Mouse (Mus musculus) midbrain, embryonic 12.5 days (tissue): ENCODE data around the gene Arid3b. TPM values are rescaled to one million over a fixed set of nuclear protein-coding genes. Genes with fewer than 3 reads are reported as not detected.

Experiments
- ATAC-seq: fragments of 200-750 bp; cut with Nextera tagmentation; 2 replicates; pipeline ENCODE4 v1.8.0; 2017; ENCODE audit warnings: low read depth, moderate TSS enrichment, moderate library complexity; ENCODE audit not compliant: low FRiP score
- H3K27ac ChIP-seq: fragments of 300-500 bp; sonication (generic); replicated peaks from 2 replicates; pipeline ENCODE4 v1.5.1; 2016; ENCODE audit warnings: mild to moderate bottlenecking
- H3K27me3 ChIP-seq: fragments of 300-500 bp; sonication (generic); 2 replicates; pipeline ENCODE4 v1.6.1; 2016; ENCODE audit warnings: mild to moderate bottlenecking
- H3K36me3 ChIP-seq: fragments of 300-500 bp; sonication (generic); 2 replicates; pipeline ENCODE4 v1.6.1; 2016
- H3K4me1 ChIP-seq: fragments of 300-500 bp; sonication (generic); 2 replicates; pipeline ENCODE4 v1.6.1; 2016
- H3K4me2 ChIP-seq: fragments of 300-500 bp; sonication (generic); replicated peaks from 2 replicates; pipeline ENCODE4 v1.6.1; 2016; ENCODE audit warnings: mild to moderate bottlenecking, moderate library complexity
- H3K4me3 ChIP-seq: fragments of 300-500 bp; sonication (generic); 2 replicates; pipeline ENCODE4 v1.5.1; 2016; ENCODE audit warnings: mild to moderate bottlenecking
- H3K9ac ChIP-seq: fragments of 300-500 bp; sonication (generic); replicated peaks from 2 replicates; pipeline ENCODE4 v1.6.1; 2016; ENCODE audit warnings: mild to moderate bottlenecking, moderate library complexity
- H3K9me3 ChIP-seq: fragments of 300-500 bp; sonication (generic); 2 replicates; pipeline ENCODE4 v1.6.1; 2016; ENCODE audit warnings: mild to moderate bottlenecking
- WGBS: fragments of 180-500 bp; shearing (Covaris S2); methylation state at CpG from one replicate; pipeline ENCODE4 v1.1.7; 2016; 5-methylcytosine and 5-hydroxymethylcytosine counted together
- polyA plus RNA-seq: library from polyadenylated mRNA; unstranded; fragments of >200 nt; fragmentation: Nextera tagmentation; extraction: Ambion mirVana; gene quantifications from 2 replicates; pipeline ENCODE4 v1.2.1, GENCODE M21; 2016

The Arid3b gene
- polyA plus RNA-seq, 1 experiment from 2014 or later = 23.1 TPM

DNA sequence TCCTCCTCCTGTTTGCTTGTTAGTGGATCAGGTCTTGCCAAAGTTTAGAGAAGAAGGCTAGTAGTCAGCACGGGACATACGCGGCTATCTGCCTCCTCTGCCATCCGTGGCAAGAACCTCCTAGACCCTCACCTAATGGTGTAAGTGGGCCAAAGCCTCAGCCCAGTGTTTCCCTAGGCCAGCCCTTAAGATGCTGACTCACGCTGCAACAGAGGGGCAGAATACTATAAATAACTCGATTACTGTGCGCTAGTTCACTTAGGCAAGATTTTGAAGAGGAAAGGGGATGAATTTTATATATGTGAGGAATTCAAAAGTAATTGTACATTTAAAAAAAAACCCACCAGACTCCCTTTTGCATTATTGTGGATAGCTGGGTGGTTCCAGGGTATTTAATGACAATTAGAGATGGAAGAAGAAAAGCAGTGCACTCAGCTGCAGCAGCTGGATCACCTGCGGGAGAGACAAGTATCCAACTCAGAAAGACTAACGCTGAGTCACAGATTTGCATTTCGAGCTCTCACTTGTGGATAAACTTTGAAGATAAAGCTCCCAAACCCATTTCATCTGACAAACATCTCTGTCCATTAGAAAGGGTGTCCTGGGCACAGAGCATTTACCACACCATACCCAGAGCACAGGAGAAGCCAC lies 31.4 kb downstream of the Arid3b start:
- Histone ChIP-seq H3K9ac (no peak overlapping the region), H3K27ac (no peak overlapping the region), H3K4me1 (peaks cover 40% of the 10 kb centered on the region), H3K9me3 (no peaks in the 10 kb centered on the region), H3K27me3 (no peaks in the 10 kb centered on the region), H3K4me3 (no peak overlapping the region), H3K4me2 (no peak overlapping the region), H3K36me3 (peaks cover 12% of the 10 kb centered on the region; the same call in 1 of the 2 replicates)
- WGBS = 83% methylated on average over 10 of the region's 10 CpGs
- no peak for ATAC-seq

DNA sequence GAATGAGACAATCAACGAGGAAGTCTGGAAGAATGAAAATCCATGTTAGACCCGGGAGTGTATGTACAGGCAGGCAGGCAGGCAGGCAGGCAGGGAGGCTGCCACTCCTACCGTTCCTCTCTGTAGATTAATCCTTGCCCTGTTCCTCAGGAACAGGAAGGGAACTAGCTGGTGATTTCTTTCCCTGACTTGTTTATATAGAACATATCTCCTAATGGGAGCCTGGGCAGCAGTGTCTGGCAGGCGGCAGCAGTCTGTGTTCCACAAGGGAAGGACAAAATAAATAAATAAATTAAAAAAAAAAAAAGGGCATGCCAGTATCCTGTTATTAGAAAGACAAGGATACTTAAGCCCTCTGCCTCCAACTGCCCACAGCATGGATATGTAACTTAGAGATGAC lies 32.8 kb downstream of the Arid3b start:
- H3K27me3 ChIP-seq = no peaks in the 10 kb centered on the region
- H3K9ac ChIP-seq = no peak overlapping the region
- H3K4me2 ChIP-seq = no peak overlapping the region
- WGBS = 43% methylated on average over 4 of the region's 4 CpGs
- H3K9me3 ChIP-seq = no peaks in the 10 kb centered on the region
- ATAC-seq = no peak
- peaks cover 20% of the 10 kb centered on the region; the same call in 1 of the 2 replicates for H3K36me3 ChIP-seq
- no peak overlapping the region for H3K4me3 ChIP-seq
- H3K4me1 ChIP-seq = peaks cover 34% of the 10 kb centered on the region
- H3K27ac ChIP-seq = peak overlapping the region; percentile 10; the same call in 1 of the 2 replicates

DNA sequence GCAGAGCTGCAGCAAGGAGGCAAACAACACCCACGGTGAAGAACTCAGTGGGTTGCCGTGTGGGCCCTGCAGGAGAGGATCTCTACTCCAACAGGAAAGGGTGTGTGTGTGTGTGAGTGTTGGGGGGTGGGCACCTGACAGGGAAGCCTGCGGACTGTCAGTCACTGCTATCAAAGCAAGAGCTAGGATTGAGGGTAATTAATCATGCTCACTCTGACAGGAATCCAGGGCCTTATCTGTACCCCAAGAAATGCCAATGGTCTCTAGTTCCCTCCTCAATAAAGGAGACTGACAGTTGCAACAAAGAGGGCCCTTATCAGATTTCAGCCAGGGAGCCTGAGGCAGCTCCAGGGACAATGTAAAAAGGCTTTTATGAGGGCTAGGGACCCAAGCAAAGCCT lies 33.5 kb downstream of the Arid3b start:
- 40% methylated on average over 3 of the region's 3 CpGs for WGBS
- peaks cover 34% of the 10 kb centered on the region for H3K4me1 ChIP-seq
- H3K4me3 ChIP-seq = no peak overlapping the region
- H3K36me3 ChIP-seq = peaks cover 23% of the 10 kb centered on the region; the same call in 1 of the 2 replicates
- H3K9ac ChIP-seq = no peak overlapping the region
- no peak for ATAC-seq
- no peaks in the 10 kb centered on the region for H3K27me3 ChIP-seq
- H3K4me2 ChIP-seq = no peak overlapping the region
- H3K27ac ChIP-seq = peak overlapping the region; percentile 10; the same call in 1 of the 2 replicates
- H3K9me3 ChIP-seq = no peaks in the 10 kb centered on the region

DNA sequence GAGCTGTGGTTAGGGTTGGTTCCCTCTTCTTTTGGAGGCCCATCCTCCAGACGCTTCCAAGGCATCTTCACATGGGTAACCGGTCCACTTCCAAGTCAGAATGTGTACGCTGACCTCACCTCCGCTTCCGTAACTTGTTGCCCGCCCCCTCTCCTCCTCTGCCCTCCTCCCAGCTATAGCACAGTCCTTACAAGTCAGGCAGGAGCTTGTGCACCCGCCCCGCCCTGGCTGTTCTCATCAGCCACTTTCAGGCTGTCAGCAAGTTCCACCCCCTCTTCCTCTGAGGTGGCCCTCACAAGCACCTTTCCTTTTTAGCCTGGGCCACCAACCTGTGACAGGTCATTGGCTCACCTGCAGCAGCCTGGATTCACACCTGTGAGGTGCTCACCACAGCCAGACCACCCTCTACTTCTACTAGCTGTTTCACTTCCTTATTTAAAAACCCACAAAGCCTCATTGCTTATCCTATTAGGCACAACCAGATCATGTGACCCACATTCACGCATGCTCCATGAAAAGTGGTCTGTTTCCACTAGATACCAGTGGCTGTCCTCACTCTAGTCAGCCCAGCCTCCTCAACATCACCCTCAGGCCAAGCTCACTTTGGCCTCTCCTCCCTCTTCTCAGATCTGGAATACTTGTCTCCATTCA lies 36.1 kb downstream of the Arid3b start:
- Histone ChIP-seq H3K4me2 (no peak overlapping the region), H3K27me3 (no peaks in the 10 kb centered on the region), H3K36me3 (peaks cover 41% of the 10 kb centered on the region), H3K9me3 (no peaks in the 10 kb centered on the region), H3K9ac (no peak overlapping the region), H3K4me1 (peaks cover 28% of the 10 kb centered on the region), H3K27ac (no peak overlapping the region), H3K4me3 (no peak overlapping the region)
- no peak for ATAC-seq
- WGBS = 88% methylated on average over 9 of the region's 9 CpGs

DNA sequence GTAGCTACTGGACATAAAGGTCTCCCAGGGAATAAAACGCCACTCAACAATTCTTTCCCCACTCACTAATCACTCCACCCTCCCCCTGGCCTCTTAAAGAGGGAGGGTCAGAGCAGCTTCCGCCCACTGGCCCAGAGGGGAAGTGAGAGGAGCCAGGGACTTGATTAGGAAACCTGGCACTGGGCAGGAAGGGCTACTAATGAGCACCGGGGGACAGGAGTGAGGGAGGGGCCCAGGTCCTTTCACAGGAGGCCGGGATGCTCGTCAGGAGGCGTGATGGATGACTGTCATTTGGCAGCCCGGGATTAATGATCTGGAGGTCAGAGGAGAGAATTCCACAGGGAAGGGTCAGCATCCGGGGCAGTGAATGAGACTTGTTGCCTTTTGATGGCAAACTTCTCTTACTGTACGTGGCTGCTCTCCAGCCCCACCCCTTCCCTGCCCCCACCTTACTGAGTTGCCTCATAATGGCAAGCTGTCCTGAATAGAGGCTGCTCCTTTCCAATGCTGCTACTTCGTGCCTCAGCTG lies 37.8 kb downstream of the Arid3b start:
- no peaks in the 10 kb centered on the region for H3K27me3 ChIP-seq
- H3K9me3 ChIP-seq = no peaks in the 10 kb centered on the region
- H3K4me3 ChIP-seq = no peak overlapping the region
- WGBS = 29% methylated on average over 10 of the region's 10 CpGs
- no peak overlapping the region for H3K4me2 ChIP-seq
- 0 out of 2 replicates have a peak, but pooled peaks have one; percentile 23 for ATAC-seq
- peaks cover 55% of the 10 kb centered on the region for H3K36me3 ChIP-seq
- no peak overlapping the region; the same call in 1 of the 2 replicates for H3K27ac ChIP-seq
- peaks cover 26% of the 10 kb centered on the region for H3K4me1 ChIP-seq
- H3K9ac ChIP-seq = no peak overlapping the region

DNA sequence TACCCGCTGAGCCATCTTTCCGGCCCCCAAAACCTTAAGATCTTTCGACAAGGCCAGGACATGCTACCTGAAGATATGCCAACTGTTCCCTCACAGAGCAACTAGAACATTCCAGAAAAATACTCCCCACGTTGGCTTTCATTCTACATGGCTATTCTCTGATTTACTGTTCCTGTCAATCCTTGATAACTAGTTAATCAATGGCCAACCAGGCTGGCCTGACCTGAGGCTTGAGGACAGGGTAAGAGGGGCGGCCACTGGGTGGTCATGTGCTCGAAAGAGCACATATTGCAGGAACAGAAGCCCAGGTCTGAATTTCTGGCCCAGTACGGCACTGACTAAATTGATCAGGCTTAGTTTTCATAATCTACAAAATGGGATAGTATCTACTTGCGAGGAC lies 39.1 kb downstream of the Arid3b start:
- Histone ChIP-seq H3K36me3 (peaks cover 69% of the 10 kb centered on the region), H3K9me3 (no peaks in the 10 kb centered on the region), H3K27me3 (no peaks in the 10 kb centered on the region), H3K4me3 (no peak overlapping the region), H3K4me2 (no peak overlapping the region), H3K27ac (no peak overlapping the region), H3K4me1 (peaks cover 16% of the 10 kb centered on the region), H3K9ac (no peak overlapping the region)
- ATAC-seq = no peak
- 96% methylated on average over 8 of the region's 8 CpGs for WGBS

DNA sequence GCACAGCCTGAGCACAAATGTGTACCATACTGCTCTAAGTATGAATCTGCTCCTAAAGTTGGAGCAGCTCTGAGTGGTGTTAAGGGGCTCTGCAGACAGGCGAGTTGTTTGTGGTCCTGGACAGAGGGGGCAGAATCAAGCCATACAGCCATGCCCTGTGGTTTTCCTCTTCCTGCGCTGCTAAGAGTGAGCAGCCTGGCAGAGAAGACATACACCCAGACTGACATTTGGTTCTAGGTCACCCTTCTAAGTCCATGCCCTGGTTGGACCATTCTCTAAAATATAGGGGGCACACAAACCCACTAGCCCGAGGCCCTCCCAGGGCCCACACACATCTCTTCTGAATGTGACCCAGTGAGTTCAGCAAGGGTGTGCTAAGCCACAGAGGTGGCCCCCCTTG lies 46.9 kb downstream of the Arid3b start:
- no peaks in the 10 kb centered on the region for H3K4me1 ChIP-seq
- H3K27ac ChIP-seq = no peak overlapping the region
- ATAC-seq = no peak
- no peak overlapping the region for H3K4me3 ChIP-seq
- WGBS = 87% methylated on average over 3 of the region's 3 CpGs
- H3K36me3 ChIP-seq = peaks cover 56% of the 10 kb centered on the region
- H3K9ac ChIP-seq = no peak overlapping the region
- H3K4me2 ChIP-seq = no peak overlapping the region
- no peaks in the 10 kb centered on the region for H3K9me3 ChIP-seq
- H3K27me3 ChIP-seq = no peaks in the 10 kb centered on the region

DNA sequence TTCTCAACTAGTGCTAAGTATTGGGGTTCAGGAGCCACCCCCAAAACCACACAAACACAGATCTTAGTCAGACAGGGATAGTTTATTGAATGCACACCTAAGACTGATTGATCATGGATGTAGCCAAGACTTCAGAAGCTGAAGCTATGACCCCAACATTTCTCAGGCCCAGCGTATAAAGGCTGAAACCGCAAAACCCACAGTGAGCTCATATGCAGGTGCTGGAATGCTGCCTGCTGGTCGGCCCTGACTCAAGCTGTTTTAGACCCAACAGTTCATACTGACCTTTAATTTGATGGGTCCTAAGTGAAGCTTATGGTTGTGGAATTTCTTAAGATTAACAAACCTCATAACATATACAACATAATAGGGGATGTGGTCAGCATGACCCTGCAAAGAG lies 53.9 kb downstream of the Arid3b start:
- H3K9ac ChIP-seq = no peak overlapping the region
- H3K36me3 ChIP-seq = peaks cover 8% of the 10 kb centered on the region
- no peaks in the 10 kb centered on the region for H3K27me3 ChIP-seq
- no peaks in the 10 kb centered on the region for H3K4me1 ChIP-seq
- H3K4me3 ChIP-seq = no peak overlapping the region
- WGBS = 97% methylated on average over 3 of the region's 3 CpGs
- no peak overlapping the region for H3K4me2 ChIP-seq
- no peak overlapping the region for H3K27ac ChIP-seq
- no peak for ATAC-seq
- no peaks in the 10 kb centered on the region for H3K9me3 ChIP-seq

DNA sequence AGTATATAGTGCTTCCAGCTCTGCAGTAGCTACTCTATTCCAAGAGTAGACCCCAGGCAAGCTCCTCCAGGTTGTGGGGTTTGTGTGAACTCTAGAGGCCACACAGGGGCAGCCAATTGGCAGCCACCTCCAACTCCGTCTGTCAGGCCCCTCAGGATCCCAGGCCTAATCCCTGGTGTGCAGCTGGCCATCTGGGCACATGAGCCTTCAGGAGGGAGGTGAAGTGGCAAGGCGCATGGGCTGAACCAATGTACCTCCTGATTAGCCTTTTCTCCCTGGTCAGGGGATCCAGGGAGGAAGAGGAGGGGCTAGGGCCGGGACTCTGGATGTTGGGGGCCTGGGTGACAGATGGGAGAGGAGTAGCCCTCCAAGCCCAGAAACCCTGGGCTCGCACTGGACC lies 60.9 kb downstream of the Arid3b start:
- no peak overlapping the region for H3K4me2 ChIP-seq
- no peaks in the 10 kb centered on the region for H3K36me3 ChIP-seq
- H3K27me3 ChIP-seq = no peaks in the 10 kb centered on the region
- no peak overlapping the region for H3K27ac ChIP-seq
- no peaks in the 10 kb centered on the region for H3K4me1 ChIP-seq
- no peak overlapping the region for H3K9ac ChIP-seq
- H3K4me3 ChIP-seq = no peak overlapping the region
- 57% methylated on average over 4 of the region's 4 CpGs for WGBS
- H3K9me3 ChIP-seq = no peaks in the 10 kb centered on the region
- ATAC-seq = no peak

DNA sequence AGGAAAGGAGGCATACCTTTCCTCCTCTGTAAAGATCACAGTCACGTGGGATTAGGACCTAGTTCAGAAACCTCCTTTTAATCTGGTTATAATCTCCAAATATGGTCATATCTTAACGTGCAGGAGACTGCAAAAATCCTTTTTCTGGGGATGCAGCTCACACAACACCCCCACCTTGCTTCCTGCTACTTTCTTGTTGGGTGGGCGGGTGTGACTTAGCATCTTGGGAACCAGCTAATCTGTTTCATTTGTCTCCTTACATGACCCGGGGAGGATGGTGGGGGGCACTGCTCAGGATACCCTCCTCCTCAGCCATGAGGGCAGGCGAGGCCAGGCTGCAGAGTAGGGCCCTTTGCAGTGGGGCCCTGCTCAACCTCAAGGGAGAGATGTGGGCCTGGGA lies 61.6 kb downstream of the Arid3b start:
- Histone ChIP-seq H3K36me3 (no peaks in the 10 kb centered on the region), H3K4me2 (no peak overlapping the region), H3K27me3 (no peaks in the 10 kb centered on the region), H3K4me1 (no peaks in the 10 kb centered on the region), H3K4me3 (no peak overlapping the region), H3K27ac (no peak overlapping the region), H3K9me3 (no peaks in the 10 kb centered on the region), H3K9ac (no peak overlapping the region)
- 72% methylated on average over 5 of the region's 5 CpGs for WGBS
- no peak for ATAC-seq

DNA sequence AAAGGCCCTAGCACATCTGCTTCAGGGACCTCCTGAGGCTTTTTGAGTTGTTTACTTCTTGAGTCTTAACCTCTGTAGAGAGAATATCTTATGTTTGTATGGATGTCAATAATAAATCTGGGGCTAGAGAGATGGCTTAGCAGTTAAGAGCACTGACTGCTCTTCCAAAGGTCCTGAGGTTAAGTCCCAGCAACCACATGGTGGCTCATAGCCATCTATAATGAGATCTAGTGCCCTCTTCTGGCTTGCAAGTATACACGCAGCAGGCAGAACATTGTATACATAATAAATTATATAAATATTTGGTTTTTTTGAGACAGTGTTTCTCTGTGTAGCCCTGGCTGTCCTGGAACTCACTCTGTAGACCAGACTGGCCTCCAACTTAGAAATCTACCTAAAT lies 62.4 kb downstream of the Arid3b start:
- Histone ChIP-seq H3K27me3 (no peaks in the 10 kb centered on the region), H3K4me3 (no peak overlapping the region), H3K27ac (no peak overlapping the region), H3K4me2 (no peak overlapping the region), H3K4me1 (no peaks in the 10 kb centered on the region), H3K36me3 (no peaks in the 10 kb centered on the region), H3K9me3 (no peaks in the 10 kb centered on the region), H3K9ac (no peak overlapping the region)
- WGBS = 16% methylated on average over 1 of the region's 1 CpGs
- no peak for ATAC-seq

DNA sequence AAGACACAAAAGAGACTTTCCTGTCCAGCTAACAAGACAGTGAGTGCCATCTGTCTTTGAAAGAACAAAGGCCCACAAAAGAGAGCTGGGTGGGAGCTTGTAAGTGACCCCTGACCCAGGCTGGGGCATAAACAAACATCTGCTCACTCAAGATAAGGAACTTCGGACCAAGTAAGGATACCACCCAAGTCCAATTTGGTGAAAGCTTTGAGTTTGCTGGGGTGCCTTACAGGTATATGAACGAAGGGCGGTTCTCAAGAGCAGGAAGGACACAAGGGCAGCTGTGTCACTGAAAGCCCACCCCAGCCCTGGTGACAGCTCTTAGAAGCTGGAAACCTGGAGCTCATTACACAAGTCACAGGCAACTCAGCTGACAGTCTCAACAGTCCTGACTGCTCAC lies 62.8 kb downstream of the Arid3b start:
- 84% methylated on average over 3 of the region's 3 CpGs for WGBS
- Histone ChIP-seq H3K4me1 (no peaks in the 10 kb centered on the region), H3K27me3 (no peaks in the 10 kb centered on the region), H3K9ac (no peak overlapping the region), H3K27ac (no peak overlapping the region), H3K36me3 (no peaks in the 10 kb centered on the region), H3K4me2 (no peak overlapping the region), H3K4me3 (no peak overlapping the region), H3K9me3 (no peaks in the 10 kb centered on the region)
- ATAC-seq = no peak
